Mouse (Mus musculus) heart, embryonic 13.5 days (tissue): ENCODE measurements around the gene Oxsr1. TPM values are rescaled to one million over a fixed set of nuclear protein-coding genes. Genes with fewer than 3 reads are reported as not detected.
"Not testable (repeated sequence)": the region's sequence is repeated elsewhere in the genome, so short reads cannot be mapped to it uniquely, and the experiment has no call there.

Experiments used
- ATAC-seq: fragments of 200-750 bp; cut with Nextera tagmentation; 2 replicates; pipeline ENCODE4 v1.8.0; 2017; ENCODE audit warnings: moderate TSS enrichment; ENCODE audit not compliant: insufficient number of reproducible peaks, low FRiP score, low TSS enrichment; ENCODE audit errors: extremely low read depth
- H3K27ac ChIP-seq: fragments of 300-500 bp; sonication (generic); replicated peaks from 2 replicates; pipeline ENCODE4 v1.5.1; 2015; ENCODE audit warnings: moderate library complexity, mild to moderate bottlenecking, inconsistent platforms
- H3K27me3 ChIP-seq: fragments of 300-500 bp; sonication (generic); replicated peaks from 2 replicates; pipeline ENCODE4 v1.6.1; 2015; ENCODE audit warnings: mild to moderate bottlenecking, inconsistent platforms
- H3K36me3 ChIP-seq: fragments of 300-500 bp; sonication (generic); 2 replicates; pipeline ENCODE4 v1.6.1; 2015; ENCODE audit warnings: mild to moderate bottlenecking, inconsistent platforms
- H3K4me1 ChIP-seq: fragments of 300-500 bp; sonication (generic); 2 replicates; pipeline ENCODE4 v1.6.1; 2015; ENCODE audit warnings: inconsistent platforms
- H3K4me2 ChIP-seq: fragments of 300-500 bp; sonication (generic); 2 replicates; pipeline ENCODE4 v1.6.1; 2015; ENCODE audit warnings: inconsistent platforms, mild to moderate bottlenecking, moderate library complexity
- H3K4me3 ChIP-seq: fragments of 300-500 bp; sonication (generic); 2 replicates; pipeline ENCODE4 v1.5.1; 2015; ENCODE audit warnings: moderate library complexity, mild to moderate bottlenecking, inconsistent platforms
- H3K9ac ChIP-seq: fragments of 300-500 bp; sonication (generic); 2 replicates; pipeline ENCODE4 v1.6.1; 2015; ENCODE audit warnings: inconsistent platforms, mild to moderate bottlenecking, moderate library complexity
- H3K9me3 ChIP-seq: fragments of 300-500 bp; sonication (generic); 2 replicates; pipeline ENCODE4 v1.6.1; 2016; ENCODE audit warnings: inconsistent platforms
- WGBS: fragments of 180-500 bp; shearing (Covaris S2); methylation state at CpG from one replicate; pipeline ENCODE4 v1.1.7; 2015; ENCODE audit warnings: mixed read lengths; 5-methylcytosine and 5-hydroxymethylcytosine counted together
- polyA plus RNA-seq: library from polyadenylated mRNA; unstranded; fragments of >200 nt; fragmentation: Nextera tagmentation; extraction: Ambion mirVana; gene quantifications from 2 replicates; pipeline ENCODE4 v1.2.1, GENCODE M21; 2015

Gene Oxsr1
- polyA plus RNA-seq, 1 experiment from 2014 or later = 7.4 TPM

- H3K9me3 ChIP-seq = no peaks in the 10 kb centered on the region
- peaks cover 65% of the 10 kb centered on the region for H3K36me3 ChIP-seq
- H3K27me3 ChIP-seq = no peaks in the 10 kb centered on the region
- H3K9ac ChIP-seq = no peak overlapping the region
- no peaks in the 10 kb centered on the region for H3K4me1 ChIP-seq
- H3K27ac ChIP-seq = no peak overlapping the region
- no peak overlapping the region for H3K4me2 ChIP-seq
- 91% methylated on average over 6 of the region's 6 CpGs for WGBS
- no peak overlapping the region for H3K4me3 ChIP-seq
- no peak for ATAC-seq
Measured at GRCm38 (mm10) chr9:119268120-119268519, 54.1 kb downstream of the Oxsr1 start.

DNA sequence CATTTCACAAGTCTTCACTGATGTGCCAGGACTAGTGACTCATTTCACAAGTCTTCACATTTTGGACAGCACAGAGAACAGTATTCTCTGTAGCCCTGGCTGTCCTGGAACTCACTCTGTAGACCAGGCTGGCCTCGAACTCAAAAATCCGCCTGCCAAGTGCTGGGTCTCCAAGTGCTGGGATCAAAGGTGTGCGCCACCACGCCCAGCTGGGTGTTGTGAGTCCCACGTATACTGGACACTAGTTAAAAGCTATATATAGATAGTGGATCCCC is 56.2 kb downstream of the Oxsr1 start:
- 89% methylated on average over 5 of the region's 5 CpGs for WGBS

GRCm38 (mm10) chr9:119265373-119266120 is 56.7 kb downstream of the Oxsr1 start:
- H3K4me3 ChIP-seq, H3K4me2 ChIP-seq, H3K9me3 ChIP-seq, H3K27ac ChIP-seq, ATAC-seq, H3K9ac ChIP-seq, H3K4me1 ChIP-seq, H3K27me3 ChIP-seq: not testable (repeated sequence)
- peaks cover 78% of the 10 kb centered on the region for H3K36me3 ChIP-seq
- WGBS = 70% methylated on average over 1 of the region's 1 CpGs

More for the DNA sequence above, 56.2 kb downstream of the Oxsr1 start:
- H3K9ac ChIP-seq, H3K27ac ChIP-seq, H3K4me1 ChIP-seq, H3K9me3 ChIP-seq, H3K27me3 ChIP-seq, ATAC-seq, H3K4me3 ChIP-seq, H3K4me2 ChIP-seq: not testable (repeated sequence)
- H3K36me3 ChIP-seq = peaks cover 75% of the 10 kb centered on the region

- H3K4me2 ChIP-seq = no peak overlapping the region
- no peaks in the 10 kb centered on the region for H3K9me3 ChIP-seq
- no peaks in the 10 kb centered on the region for H3K4me1 ChIP-seq
- peaks cover 83% of the 10 kb centered on the region for H3K36me3 ChIP-seq
- H3K4me3 ChIP-seq = no peak overlapping the region
- H3K27me3 ChIP-seq = no peaks in the 10 kb centered on the region
- no peak overlapping the region for H3K27ac ChIP-seq
- 87% methylated on average over 4 of the region's 4 CpGs for WGBS
- no peak overlapping the region for H3K9ac ChIP-seq
- ATAC-seq = no peak
Measured at GRCm38 (mm10) chr9:119263067-119263466, 59.2 kb downstream of the Oxsr1 start.

- Histone ChIP-seq H3K27me3 (no peaks in the 10 kb centered on the region), H3K4me1 (no peaks in the 10 kb centered on the region), H3K9me3 (no peaks in the 10 kb centered on the region), H3K27ac (no peak overlapping the region), H3K36me3 (peaks cover 84% of the 10 kb centered on the region), H3K4me3 (no peak overlapping the region), H3K4me2 (no peak overlapping the region), H3K9ac (no peak overlapping the region)
- 92% methylated on average over 2 of the region's 2 CpGs for WGBS
- ATAC-seq = no peak
Measured at GRCm38 (mm10) chr9:119260825-119261224, 61.4 kb downstream of the Oxsr1 start.

DNA sequence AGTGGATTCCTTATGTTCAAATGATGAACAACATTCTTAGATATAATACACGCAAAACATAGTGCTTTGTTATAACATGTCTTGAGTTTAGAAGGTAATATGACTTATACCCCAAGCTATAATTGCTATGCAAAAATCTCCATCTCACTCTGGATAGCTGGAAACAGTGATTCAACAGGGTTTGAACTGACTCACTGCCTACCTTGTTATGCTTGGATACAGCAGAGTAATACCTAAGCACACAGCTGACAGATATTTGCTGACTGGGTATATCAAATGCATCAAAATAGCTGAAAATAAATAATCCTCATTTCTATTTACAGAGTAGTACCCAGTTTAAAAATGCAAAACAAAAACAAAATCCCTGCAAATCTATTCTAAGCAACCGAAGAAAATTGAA is 63.4 kb downstream of the Oxsr1 start:
- peaks cover 88% of the 10 kb centered on the region for H3K36me3 ChIP-seq

DNA sequence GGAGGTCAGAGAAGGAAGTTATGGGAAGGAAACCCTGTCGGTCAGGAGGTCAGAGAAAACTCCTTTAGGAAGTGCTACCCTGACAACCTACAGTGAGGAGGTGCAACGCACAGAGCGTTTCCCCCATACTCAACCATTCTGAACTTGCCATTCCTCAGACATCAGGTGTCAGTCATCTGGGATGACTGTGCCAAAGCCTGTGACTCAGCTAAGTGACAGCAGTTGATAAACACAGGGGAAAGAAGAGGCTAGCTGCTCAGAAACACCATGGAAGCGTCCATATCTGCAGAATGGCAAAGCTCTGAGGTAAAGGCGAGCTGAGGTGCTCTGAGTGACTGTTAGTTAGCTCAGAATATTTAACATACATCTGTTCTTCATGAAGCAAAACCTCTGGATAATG is 64.1 kb downstream of the Oxsr1 start:
- Histone ChIP-seq H3K36me3 (peaks cover 89% of the 10 kb centered on the region), H3K27me3 (no peaks in the 10 kb centered on the region), H3K9ac (no peak overlapping the region), H3K9me3 (no peaks in the 10 kb centered on the region), H3K27ac (no peak overlapping the region), H3K4me3 (no peak overlapping the region), H3K4me2 (no peak overlapping the region), H3K4me1 (no peaks in the 10 kb centered on the region)
- ATAC-seq = no peak
- WGBS = 62% methylated on average over 5 of the region's 5 CpGs

More for the DNA sequence above, 63.4 kb downstream of the Oxsr1 start:
- Histone ChIP-seq H3K4me3 (no peak overlapping the region), H3K27me3 (no peaks in the 10 kb centered on the region), H3K27ac (no peak overlapping the region), H3K9ac (no peak overlapping the region), H3K9me3 (no peaks in the 10 kb centered on the region), H3K4me2 (no peak overlapping the region), H3K4me1 (no peaks in the 10 kb centered on the region)
- WGBS = 93% methylated on average over 2 of the region's 2 CpGs
- no peak for ATAC-seq

DNA sequence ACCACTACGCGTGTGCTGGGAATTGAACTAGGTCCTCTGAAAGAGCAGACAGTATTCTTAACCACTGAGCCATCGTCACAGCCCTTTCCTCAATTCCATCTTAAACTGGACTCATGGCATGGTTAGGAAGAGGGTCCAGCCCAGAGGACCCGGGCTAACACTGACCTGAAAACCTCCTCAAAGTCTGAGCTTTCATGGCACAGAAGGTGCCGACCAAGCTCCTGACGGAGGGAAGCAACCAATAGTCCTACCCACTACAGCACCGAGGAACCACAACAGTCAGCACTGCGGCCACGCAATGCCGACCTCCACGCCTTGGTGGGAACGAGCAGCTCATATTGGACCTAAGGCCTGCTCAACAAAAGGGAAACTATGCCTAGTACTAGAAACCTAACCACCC is 66.1 kb downstream of the Oxsr1 start:
- H3K27me3 ChIP-seq = no peaks in the 10 kb centered on the region
- no peak overlapping the region for H3K4me2 ChIP-seq
- WGBS = 93% methylated on average over 12 of the region's 12 CpGs
- no peak for ATAC-seq
- no peaks in the 10 kb centered on the region for H3K4me1 ChIP-seq
- peaks cover 87% of the 10 kb centered on the region for H3K36me3 ChIP-seq
- no peak overlapping the region for H3K4me3 ChIP-seq
- H3K9me3 ChIP-seq = no peaks in the 10 kb centered on the region
- H3K9ac ChIP-seq = no peak overlapping the region
- H3K27ac ChIP-seq = no peak overlapping the region

- H3K27me3 ChIP-seq = no peaks in the 10 kb centered on the region
- H3K9me3 ChIP-seq = no peaks in the 10 kb centered on the region
- no peak overlapping the region for H3K4me2 ChIP-seq
- H3K4me3 ChIP-seq = no peak overlapping the region
- ATAC-seq = no peak
- no peak overlapping the region for H3K27ac ChIP-seq
- 95% methylated on average over 1 of the region's 1 CpGs for WGBS
- no peaks in the 10 kb centered on the region for H3K4me1 ChIP-seq
- peaks cover 91% of the 10 kb centered on the region for H3K36me3 ChIP-seq
- H3K9ac ChIP-seq = no peak overlapping the region
Measured at GRCm38 (mm10) chr9:119255096-119255495, 67.1 kb downstream of the Oxsr1 start.

GRCm38 (mm10) chr9:119254187-119254586 is 68.0 kb downstream of the Oxsr1 start:
- WGBS = 84% methylated on average over 2 of the region's 2 CpGs
- no peak overlapping the region for H3K4me3 ChIP-seq
- H3K9me3 ChIP-seq = no peaks in the 10 kb centered on the region
- no peak for ATAC-seq
- no peak overlapping the region for H3K4me2 ChIP-seq
- H3K9ac ChIP-seq = no peak overlapping the region
- no peaks in the 10 kb centered on the region for H3K4me1 ChIP-seq
- H3K27ac ChIP-seq = no peak overlapping the region
- H3K27me3 ChIP-seq = no peaks in the 10 kb centered on the region
- peaks cover 91% of the 10 kb centered on the region for H3K36me3 ChIP-seq

DNA sequence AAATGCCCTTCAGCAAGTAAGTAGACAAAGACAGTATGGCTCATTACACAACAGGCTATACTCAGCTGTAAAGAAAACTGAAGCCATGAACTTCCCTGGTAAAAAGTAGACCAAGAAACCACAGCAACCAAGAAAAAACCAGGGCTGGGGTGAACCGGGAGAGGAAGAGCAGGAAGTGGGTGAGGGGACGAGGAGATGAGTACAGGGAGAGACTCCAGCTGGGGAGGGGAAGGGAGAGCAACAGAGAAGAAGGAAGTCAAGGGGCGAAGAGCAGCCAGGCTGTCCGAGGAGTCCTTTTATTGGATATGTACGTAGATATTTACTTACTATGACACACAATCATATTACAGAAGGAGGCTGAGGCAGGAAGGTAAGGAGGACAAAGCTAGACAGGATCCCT is 74.2 kb downstream of the Oxsr1 start:
- ATAC-seq = no peak
- Histone ChIP-seq H3K4me2 (no peak overlapping the region), H3K9ac (no peak overlapping the region), H3K4me1 (no peaks in the 10 kb centered on the region), H3K27ac (no peak overlapping the region), H3K9me3 (no peaks in the 10 kb centered on the region), H3K27me3 (no peaks in the 10 kb centered on the region), H3K4me3 (no peak overlapping the region), H3K36me3 (peaks cover 80% of the 10 kb centered on the region)
- WGBS = 78% methylated on average over 5 of the region's 5 CpGs

- Histone ChIP-seq H3K4me2 (no peak overlapping the region), H3K36me3 (peaks cover 86% of the 10 kb centered on the region), H3K27ac (no peak overlapping the region), H3K4me3 (no peak overlapping the region), H3K27me3 (no peaks in the 10 kb centered on the region), H3K9ac (no peak overlapping the region), H3K9me3 (no peaks in the 10 kb centered on the region), H3K4me1 (no peaks in the 10 kb centered on the region)
- ATAC-seq = no peak
- WGBS = 87% methylated on average over 5 of the region's 5 CpGs
Measured at GRCm38 (mm10) chr9:119246826-119247225, 75.4 kb downstream of the Oxsr1 start.
